Mouse (Mus musculus) left cerebral cortex, adult 9 months (tissue): Measurements from ENCODE around the gene Retreg1.

Experiments used
- DNase-seq, 2 experiments: peaks; one replicate each; pipeline ENCODE4 v3.0.0; 2022; ENCODE audit warnings: low spot score in 2 of 2

Retreg1 gene

GRCm38 (mm10) chr15:25830426-25830825 is 12.6 kb upstream of the Retreg1 start:
- no peak for DNase-seq

- DNase-seq: no peak
Measured at GRCm38 (mm10) chr15:25834282-25834681, 8.7 kb upstream of the Retreg1 start.

DNA sequence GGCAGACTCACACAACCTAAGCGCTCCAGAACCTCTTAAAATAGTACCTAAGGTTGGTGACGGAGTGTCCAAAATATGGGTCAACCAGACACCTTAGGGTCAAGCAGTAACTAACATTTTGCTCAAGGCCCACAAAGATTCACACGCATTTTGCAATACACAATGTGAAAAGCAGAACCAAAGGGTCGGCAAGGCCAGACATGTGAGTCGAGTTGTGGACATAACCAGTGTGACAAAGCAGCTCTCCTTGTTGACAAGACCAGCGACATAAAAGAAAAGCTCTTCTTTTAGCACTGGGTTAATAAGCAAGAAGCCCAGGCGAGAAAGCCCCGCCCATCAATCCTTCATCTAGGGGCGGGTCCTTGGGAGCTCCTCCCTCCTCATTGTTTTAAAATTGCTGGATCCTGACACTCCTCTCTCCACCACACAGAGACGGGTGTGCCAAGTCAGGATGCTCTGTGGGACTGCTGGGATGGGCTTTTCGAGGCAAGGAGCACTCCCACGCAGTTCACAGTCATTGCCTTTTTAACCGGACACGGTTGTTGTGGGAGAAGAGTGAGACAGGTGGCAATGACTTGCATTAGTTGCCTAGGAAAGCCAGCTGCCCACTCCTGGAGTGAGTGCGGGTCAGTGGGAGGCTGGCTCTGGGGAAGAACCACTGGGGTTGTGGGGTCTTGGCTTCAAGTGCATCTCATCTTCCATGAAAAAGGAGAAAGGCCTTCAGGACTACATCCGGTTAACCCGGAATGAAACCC is 7.9 kb upstream of the Retreg1 start:
- DNase-seq: no peak

DNA sequence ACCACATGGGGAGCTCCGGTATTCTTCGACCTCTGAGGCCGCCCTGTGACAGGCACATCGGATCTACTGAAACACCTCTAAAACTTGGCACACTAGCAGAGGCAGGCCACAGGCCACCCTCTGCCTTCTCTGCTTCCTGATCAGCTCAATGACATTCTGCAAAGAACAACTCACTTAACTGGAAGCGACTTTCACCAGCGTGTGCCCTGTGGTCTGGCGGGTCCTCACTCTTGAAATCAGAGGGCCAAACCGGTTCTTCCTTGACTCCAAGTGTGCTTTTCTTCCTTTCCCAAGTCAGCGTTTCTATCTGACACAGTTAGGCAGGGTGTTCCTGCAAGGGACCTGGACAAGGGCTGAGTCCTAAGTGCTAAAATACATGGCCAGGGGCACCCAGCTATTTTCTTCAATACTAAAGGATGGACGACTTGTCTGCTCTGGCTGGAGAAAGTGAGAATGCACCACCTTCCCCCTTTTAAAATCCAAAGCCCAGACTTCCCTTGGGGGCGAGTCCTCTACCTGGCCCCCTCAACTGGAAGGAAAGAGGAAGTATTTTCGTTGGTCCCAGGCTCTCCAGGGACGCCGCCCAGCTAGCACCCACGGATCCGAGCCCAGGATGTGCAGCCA is 406 bp upstream of the Retreg1 start:
- DNase-seq: peak in 1 of 2 experiments; percentile 77

- no peak for DNase-seq
Measured at GRCm38 (mm10) chr15:25844013-25844570, 1.1 kb downstream of the Retreg1 start.

DNA sequence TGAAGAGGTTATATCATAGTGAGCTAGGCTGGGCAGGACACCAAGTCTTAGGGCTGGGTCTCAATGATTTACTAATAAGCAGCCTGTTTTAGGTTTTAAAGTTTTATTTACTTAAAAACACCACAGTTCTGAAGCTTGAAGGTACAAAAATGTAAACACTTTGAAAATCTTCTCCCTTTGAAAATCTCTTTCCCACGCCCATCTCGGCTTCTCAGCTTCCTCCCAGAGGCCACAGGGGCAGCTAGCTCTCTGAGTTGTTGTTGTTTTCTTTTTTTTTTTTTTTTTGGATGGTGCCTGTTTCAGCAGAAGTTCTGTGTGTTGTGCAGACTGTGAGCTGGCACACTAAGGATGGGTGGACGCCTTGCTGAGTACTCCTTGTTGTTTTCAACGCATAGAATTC is 1.8 kb downstream of the Retreg1 start:
- DNase-seq: no peak

GRCm38 (mm10) chr15:25847576-25848168 is 4.7 kb downstream of the Retreg1 start:
- no peak for DNase-seq

DNA sequence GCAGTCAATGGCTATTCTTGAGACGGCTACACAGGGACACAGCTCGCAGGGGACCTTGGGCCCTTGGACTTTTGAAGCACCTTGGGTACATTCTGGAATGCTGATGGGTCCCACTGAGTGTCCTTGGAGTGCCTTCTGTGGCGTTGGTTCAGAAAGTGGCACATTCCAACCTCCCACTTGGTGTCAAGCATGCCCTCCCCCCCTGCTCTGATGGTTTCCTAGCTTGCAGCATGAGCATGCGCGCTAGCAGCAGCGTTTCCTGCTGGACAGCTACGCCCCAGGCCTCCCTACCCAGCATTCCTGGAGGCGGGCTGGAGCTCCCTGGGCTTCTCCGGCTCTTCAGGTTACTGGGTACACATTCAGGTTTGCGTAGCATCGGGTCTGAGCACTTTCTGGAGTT is 7.6 kb downstream of the Retreg1 start:
- no peak for DNase-seq

DNA sequence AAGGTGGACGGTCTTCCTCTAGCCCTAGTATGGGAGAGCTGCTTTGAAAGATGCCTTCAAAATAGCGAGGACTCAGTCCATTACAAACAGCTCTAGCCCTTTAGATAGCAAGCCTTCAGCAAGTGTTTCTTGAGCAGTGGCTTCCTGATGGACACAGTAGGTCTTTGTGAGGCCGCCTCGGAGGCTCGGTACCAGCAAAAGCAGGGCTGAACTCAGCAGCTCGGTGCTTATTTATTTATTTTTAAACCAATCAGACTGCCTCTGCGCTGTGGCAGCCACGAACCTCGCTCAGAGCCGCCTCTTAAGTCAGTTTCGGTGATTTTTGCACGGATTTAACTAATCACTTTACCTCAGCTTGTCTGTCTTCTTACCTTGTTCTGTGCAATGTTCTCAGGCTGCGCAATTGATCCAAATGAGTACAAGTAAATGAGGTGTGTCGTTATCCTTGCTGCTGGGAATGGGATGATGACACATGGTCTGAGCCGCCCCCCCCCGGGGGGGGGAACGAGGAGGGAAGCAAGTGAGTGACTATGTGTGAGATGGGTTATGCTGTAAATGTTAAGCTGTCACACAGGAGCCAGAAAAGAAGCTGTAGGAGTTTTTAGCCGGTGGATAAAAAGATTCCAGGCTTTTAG is 11.4 kb downstream of the Retreg1 start:
- peak in 1 of 2 experiments; percentile 27 for DNase-seq

DNA sequence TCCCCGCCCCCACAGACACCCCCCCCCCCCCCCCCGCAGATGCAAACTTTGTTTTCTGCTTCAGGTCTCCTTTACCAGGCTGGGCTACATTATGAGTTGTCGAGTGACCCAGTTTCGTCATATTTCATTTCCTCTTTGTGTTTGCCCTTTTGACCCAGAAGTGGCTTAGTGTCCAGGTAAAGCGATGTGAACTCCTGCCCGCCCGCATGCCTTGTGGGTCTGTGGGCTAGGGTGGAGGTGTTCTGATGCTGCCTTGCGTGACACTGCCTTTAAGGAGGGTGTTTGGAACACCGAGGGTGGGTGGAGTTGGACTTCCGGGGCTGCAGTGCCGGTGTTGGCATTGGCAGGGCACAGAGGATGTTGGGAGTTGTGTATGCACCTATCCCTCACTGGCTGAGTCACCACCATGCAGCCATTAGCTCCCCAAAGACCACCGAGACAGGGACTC is 15.7 kb downstream of the Retreg1 start:
- DNase-seq: no peak

DNA sequence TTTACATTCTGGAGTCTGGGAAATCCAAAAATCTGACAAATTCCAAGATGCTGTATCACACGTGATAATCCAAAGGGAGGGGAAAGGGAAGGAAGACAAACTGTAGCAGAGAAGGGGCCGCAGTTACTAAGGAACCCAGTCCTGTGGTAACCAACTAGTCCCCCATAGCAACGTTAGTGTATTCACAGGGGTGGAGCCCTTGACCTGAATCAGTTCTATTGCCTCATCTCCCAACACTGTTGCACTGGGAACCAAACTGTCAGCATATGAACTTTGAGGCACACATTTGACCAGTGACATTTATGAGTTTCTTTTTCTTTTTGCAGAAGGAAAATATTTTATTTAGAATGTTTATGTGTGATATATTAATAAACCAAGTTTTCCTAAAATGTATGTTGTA is 16.5 kb downstream of the Retreg1 start:
- no peak for DNase-seq

- no peak for DNase-seq
Measured at GRCm38 (mm10) chr15:25861900-25862299, 18.9 kb downstream of the Retreg1 start.

DNA sequence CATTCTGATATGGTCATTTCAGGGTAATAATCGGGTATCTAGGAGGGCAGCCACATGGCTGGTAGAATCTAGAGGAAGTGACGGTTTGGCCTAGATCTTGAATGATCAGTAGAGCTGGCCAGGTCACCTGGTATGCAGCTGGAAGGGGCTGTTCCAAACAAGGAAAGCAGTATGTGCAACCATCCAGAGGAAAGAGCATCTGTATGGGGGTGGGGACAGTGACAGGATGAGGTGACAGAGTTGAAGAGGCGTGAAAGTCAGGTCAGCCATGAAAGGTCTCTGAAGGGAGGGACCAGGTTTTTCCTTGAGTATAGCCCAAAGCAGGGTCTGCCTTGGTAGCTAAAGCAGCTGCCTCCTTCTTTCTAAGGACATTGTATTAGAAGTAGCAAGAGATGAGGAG is 22.6 kb downstream of the Retreg1 start:
- DNase-seq: no peak

DNA sequence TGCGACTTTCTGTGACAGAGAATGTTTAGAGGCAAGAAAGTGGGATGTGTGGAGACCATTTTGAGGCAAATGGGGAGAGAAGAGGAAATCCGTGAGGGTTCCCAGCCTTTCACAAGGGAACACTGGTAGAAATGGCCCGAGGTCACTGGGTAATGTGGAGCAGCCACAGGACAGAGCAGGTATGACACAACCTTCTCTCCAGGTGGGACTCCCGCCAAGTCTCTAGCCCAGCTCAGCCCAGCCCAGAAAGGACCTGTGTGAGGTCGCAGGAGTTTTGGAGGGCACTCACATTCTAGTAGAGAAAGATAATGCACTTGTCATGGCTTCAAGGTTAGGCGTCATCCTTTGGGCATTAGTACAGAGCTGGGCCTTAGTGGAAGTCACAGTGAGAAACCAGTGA is 23.1 kb downstream of the Retreg1 start:
- no peak for DNase-seq

- DNase-seq: no peak
Measured at GRCm38 (mm10) chr15:25869129-25869528, 26.1 kb downstream of the Retreg1 start.

DNA sequence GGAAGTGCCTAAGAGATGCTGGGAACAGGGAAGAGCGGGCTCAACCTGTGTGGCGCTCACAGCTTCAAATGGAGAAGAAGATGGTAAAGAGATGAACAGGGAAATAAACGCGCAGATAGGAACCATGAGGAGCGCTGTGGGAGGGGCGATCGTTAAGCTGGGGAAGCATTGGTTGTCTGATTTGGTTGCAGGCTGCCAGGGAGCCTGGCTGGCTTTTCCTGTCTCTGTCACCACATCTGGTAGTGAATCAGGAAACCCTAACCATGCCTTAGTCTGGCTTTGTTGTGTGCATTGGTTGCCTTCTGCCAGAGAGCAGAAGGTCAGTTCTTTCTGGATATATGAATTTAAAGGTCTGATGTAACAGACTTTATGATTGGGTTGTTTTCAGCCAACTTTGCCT is 28.5 kb downstream of the Retreg1 start:
- no peak for DNase-seq

DNA sequence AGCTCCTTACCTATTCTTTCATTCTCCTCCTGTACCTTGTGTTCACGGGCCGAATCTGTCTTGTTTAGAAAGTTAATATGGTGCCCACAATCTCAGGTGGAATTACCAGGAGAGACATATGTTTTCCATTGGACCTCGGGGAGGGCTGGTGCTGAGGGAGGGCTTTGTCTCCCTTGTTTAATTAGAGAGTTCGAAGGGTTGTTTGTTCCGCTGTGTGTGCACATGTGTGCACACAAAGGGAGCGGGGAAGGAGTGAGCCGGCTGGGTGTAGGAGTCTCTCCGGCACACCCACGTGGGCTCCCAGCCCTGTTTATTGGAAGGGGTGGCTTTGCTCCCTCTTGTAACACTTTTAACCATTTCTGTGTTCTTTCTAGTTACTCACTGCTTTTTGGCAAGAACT is 29.1 kb downstream of the Retreg1 start:
- DNase-seq: no peak

DNA sequence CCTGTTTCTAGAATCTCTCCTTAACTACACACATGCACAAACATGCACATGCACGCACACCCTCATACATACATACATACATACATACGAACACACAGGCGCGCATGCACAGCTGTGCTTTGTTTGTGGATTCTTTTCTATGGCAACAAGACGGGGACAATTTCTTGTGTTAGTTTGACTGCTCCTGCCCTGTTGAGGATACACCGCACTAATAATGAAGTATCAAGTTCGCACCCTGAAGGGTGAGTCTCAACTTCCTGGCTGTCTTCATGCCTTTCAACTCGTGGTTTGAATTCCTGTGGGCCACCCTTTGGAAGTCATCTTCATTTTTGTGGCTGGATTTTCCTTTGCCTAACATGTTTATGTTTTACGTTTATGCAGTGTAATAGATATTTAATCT is 29.7 kb downstream of the Retreg1 start:
- DNase-seq: no peak

DNA sequence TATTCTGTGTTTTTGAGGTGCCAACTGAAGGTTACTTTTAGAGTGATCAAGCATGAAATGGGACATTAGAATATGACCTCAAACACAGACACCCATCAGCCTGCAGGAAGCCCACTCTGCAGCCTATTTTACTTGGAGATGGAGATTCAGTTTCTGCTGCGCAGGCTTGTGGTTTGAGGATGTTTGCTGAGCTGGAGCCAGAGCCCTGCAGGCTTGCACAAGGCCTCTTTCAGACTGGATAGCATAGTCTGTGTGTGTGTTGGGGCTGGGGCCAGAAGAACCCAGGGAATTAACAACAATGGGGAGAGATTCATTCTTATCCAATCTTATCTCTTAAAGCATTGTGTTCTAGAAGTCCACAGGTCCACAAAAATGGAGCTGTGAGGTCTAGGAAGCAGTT is 30.6 kb downstream of the Retreg1 start:
- no peak for DNase-seq

DNA sequence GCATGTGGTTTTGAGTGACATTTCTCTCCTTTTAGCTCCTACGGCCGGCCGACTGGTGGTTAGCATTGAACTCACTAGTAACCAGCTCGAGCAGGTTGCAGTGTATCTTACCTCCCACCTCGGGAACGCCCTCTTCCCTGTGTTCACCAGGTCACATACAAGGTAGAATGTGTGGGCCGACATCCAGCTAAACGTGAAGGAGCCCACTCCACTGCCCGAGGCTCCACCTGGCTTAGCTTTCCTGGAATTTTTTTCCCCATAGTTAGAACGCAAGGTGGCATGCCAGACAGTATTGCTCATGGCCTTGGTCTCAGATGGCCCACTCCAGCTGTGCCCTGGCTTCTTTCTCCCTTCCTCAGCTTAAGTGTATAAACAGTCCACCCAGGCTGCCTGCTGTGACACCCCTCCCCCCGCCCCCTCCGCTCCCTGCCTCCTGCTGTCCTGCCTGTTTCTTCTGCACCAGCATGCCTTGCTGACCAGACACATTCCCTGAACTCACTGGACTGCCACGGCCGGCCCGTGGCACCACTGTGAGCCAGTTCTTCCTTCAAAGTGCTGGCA is 33.7 kb downstream of the Retreg1 start:
- DNase-seq: no peak

DNA sequence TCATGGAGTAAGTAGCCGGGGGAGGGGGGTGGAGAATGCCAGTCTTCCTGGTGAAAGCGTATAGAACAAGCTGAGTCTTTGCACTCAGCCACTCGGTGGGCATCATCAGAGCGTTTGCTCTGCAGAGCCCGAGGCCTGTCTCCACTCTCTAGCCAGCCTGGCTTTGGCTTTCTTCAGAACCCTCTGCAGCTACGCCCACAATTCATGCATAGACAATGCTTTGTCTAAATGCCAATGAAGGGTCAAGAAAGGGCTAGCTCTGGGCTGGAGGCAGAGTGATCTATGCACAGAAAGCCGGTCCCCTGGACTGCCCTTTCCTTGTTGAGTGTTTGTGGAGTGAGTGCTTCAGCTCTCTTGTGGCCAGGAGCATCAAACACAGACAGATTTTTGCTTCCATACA is 34.8 kb downstream of the Retreg1 start:
- DNase-seq: no peak

DNA sequence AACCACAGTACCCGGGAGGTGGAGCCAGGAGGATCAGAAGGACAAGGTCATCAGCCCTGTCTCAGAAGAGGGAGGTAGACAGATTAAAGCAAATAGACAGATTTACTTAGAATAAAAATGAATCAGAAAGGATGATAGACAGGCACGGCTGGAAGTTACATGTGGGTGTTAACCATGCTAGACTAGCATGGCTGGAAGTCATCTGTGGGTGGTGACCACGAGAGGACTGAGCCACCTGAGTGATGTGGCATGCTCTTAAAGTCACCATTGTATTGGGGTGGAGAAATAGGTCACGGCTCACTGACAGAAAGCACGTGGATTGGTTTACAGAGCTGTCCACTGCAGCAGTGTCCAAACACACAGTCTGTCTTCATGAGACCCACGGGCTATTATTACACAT is 36.2 kb downstream of the Retreg1 start:
- DNase-seq: no peak
